Mouse (Mus musculus) kidney, adult 18-20 months (tissue): ENCODE results near the gene Fbxo48.

Experiments
- DNase-seq: peaks from one replicate; pipeline ENCODE4 v3.0.0; 2021

Fbxo48 gene

DNA sequence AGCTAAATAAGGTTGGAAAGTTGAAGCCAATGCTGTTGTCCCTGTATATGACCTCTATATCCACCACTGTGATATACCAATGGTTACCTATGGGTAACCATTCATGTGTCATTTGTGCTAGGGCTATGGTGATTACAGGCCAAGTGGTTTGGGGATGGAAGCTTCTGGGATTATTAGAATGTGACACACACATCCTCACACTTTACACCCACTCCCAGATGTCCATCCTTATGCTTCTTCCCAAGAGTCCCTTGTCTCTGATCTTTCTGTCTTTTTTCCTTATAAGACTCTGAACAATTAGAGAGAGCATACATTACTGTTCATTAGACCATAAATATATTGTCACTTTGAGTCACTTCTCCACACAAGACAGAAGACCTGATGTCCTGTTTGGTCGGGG is 21.9 kb downstream of the Fbxo48 start:
- no peak for DNase-seq

DNA sequence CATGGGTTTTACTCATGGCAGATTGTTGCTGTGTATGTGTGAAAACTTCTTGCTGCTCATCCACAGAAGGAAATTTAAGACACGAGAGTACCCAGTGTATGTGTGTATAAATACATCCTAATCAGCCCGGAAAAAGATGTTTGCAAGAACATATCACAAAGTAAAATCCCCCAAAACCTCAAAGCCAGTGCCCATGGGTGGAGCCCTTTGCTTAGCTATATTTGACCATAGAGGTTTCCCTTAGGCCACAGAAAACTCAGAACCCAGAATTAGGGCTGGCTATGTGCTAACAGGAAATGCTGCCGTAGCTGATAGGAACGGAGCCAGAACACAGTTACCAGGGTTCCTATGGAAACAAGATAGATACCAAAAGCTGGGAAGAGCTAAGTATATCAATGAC is 25.8 kb downstream of the Fbxo48 start:
- DNase-seq = peak; percentile 6

DNA sequence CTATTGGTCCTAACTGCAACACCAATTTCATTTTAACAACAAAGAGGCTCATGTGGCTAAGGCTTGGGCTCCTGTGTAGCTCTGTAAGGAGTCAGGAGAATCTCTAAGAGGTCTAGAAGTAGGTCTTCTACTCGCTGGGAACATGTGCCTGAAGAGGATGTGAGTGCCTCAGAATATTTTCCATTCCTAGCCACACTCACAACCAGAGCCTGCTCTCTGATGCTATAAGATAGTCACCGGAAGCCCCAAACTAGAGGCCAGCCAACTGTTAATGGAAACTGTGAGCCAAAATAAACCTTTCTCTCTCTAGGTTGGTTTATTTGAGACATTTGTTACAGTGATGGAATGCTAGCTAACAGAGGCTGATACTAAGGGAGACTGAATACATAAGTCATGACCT is 26.4 kb downstream of the Fbxo48 start:
- no peak for DNase-seq

DNA sequence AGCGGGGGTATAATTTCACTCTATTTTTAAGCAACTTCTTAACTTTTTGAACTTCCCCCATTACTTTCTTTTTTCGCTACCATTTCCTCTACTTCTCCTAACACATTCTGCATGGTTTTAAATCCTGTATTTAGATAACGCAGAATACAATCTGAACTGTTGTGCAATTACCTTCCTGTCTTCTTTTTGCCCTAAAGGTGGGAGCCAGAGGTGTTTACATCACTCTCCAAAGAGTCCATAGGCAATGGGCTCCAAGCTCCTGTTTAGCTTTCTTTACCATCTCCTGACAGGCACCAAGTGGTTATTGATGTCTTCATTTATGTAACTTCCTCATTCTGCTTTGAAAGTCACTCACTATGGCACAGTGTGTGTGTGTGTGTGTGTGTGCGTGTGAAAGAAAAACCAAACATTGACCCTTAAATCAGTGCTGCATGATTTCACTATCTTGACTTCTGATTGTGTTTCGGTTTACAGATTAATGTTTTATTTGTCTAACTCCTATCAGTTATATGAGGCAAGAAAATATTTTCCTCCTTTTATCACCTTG is 27.1 kb downstream of the Fbxo48 start:
- no peak for DNase-seq

DNA sequence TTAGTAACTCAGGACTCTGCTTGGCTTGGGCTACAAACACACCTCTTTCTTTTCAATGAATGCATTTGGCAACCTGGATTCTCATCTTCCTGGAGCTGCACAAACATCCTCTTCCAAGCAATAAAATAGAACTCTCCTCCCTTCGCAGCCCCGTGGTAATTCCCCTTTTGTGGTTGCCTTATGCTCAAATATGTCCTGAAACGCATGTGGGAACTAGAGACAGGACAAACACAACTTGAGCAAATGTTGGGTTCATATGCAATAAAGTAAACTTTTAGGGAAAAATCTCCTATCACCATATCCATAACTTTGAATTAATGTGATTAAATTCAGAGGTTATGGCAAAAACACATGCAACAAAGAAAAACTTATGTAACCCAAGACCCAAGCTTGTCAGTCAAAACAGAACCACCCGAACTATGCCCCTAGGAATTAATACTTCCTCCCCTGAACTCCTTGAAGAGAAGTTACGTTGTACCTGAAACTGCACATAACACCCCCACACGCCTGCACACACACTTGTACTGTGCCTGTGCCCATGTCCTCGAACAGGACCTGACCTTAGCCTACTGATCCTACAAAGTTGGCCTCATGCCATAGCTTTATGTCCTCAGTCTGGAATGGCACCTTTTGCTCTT is 35.5 kb downstream of the Fbxo48 start:
- DNase-seq = no peak

DNA sequence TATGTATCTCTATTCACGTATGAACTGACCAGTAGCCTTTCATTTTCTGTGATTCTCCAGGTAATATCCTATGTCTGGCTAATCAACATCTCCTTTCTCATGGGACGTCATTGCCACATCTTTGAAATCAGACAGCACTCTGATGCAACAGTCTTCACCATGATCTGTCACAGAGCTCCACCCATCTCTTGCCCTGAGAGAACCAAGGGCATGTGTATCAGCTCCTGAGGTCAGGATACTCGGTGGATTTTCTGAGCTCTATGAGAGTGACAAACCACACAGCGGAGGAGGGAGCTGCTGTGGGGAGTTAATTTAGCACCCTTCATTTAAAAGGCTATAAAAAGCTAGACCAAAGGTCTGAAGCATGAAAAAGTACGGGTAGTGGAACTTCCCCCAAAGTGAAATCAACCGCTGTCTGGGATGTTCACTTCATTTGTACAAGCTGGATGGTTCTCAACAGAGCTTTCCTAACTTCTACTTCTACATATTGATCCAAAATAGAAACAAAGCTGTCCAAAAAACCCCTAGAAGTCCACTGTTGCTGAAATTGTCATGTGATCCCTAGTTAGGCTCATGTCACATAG is 36.7 kb downstream of the Fbxo48 start:
- no peak for DNase-seq

DNA sequence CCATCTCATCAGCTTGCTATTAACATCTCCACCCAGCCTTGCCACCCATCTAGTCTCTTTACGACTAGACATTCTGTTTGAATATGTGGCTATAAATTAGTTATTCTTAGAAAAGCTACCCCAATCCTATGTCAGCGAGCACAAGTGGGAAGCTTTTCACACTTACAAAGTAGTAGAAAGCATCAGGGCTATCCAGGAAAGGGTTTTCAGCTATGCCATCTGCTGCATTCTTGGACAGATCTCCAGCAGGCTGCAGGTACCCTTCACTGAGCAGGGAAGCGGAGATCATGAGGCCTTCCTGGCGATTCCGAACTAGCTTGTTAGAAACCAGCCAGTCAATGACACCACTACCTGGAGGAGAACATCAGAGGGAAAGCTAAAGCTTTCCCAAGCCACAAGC is 38.7 kb downstream of the Fbxo48 start:
- no peak for DNase-seq

DNA sequence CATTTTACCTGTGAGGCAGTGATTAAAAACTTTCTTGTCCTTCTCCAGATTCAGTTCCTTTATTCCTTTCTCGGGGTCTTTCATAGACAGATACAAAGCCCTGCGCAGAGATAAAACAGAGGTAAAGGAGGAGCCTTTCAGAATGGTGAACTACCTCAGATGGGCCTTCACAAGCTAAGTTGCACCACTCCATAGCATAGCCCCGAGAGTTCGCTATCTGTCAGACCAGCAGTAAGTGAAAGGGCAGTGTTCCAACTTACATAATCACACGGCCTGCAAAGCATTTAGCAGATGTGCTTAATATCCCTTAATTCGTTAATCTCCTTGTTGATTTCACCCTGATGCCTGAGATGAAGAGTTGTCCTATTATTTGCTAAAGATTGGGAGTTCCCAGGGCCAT is 41.7 kb downstream of the Fbxo48 start:
- no peak for DNase-seq

DNA sequence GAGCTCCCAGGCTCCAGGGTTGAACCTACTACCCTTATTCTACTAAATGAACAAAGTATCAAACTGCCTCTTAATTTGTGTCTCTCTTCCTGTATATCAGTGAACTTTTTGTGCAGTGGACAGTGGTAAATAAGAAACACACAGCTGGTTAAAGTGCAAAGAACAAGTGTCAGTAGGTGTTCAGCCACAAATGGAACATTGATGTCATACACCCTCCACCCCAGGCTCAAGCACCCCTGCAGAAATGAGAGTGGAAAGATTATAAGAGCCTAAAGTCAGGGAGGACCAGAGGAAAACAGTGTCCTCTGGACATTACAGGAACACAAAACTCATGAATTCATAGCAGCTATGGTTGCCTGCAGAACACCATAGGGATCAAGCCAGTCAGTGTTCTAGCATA is 45.6 kb downstream of the Fbxo48 start:
- no peak for DNase-seq

DNA sequence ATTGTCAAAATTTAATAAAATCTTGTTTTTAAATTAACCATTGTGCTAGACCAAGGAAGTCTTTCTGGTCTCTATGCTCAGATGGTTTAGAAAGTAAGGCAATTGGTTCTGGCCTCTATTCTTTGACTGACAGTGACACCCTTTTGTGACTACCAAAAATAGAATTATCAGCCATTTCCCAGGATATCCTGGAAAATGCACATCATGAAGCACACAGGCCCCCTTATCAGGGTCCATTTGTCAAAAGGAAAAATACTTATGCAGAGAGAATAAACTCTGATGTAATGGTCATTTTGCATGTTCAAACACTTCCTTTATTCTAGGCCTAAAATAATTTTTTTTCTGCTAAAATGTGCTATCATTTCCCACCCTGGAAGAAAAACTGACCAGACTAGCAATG is 46.3 kb downstream of the Fbxo48 start:
- DNase-seq = no peak

DNA sequence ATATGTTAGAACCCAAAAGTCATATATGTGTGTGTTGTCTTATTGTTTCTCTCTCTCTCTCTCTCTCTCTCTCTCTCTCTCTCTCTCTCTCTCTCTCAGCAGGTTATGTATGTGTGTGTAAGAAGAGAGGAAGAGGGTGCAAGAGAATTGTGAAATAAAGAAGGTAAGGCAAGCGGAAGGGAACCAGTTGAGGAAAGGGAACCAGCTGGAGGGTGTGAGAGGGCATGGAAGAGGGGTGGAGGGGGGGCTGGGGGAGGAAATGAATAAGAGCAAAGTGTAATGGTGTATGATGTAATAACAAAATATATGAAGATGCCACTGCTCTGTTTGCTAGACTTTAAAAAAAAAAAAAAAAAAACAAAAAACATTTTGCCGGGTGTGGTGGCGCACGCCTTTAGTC is 48.2 kb downstream of the Fbxo48 start:
- DNase-seq = no peak

DNA sequence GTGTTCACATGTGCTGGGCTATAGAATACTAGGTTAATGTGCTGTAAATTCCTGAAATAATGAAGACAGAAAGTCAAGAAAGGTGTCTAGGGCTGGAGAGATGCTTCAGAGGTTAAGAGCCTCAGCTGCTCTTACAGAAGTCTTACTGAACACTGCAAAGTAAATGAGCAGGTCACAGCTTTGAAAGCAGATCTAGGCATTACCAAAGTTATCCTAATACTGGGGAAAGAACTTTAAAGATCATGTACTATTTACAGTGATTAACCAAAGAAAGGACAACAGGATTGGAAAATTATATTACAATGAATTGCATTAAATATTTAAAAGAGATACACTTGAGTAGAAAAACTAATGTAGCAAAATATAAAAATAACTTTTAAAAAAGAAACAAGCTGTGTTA is 48.8 kb downstream of the Fbxo48 start:
- no peak for DNase-seq

DNA sequence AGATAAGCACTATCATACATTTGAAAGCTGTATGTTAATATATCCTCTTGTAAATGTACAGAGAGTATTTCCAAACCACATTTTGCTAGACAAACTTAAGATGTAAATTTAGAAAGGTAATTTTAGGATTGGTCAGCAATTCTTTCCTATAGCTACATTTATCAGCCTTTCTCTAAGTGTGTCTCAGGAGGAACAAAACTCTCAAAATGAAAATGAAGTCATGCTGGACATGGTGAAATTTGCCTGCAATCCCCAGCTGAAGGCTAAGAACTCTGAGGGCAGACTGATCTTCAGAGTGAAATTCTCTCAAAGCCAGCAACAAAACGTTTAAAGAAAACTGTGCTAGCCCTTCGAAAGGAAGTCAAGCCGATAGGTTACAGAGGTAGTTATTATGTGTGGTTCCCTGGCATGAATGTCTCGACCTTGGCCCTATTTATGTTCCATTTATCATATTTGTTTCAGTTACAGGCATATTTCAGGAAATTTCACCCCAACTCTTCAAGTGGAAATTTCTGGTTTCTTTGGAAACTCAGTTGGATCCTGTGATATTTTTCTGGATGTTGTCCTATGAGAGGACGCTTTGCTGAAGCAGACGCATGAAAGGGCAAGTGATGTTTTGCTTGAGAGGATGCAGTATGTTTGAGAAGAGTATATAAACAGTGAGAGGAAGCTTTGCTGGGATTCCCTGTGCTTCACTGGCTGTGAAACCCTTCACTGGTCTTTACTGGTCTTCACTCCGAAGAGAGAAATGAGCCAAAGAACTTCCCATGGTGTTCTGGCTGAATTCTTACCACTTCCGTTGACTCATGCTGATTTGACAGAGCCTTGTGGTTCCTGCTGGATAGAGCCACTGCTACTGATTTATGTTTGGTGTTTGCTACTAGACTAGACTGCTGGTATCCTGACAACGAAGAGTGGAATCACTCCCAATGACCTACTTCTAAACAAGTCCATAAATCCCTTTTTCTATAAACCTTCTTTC is 49.5 kb downstream of the Fbxo48 start:
- DNase-seq = no peak

DNA sequence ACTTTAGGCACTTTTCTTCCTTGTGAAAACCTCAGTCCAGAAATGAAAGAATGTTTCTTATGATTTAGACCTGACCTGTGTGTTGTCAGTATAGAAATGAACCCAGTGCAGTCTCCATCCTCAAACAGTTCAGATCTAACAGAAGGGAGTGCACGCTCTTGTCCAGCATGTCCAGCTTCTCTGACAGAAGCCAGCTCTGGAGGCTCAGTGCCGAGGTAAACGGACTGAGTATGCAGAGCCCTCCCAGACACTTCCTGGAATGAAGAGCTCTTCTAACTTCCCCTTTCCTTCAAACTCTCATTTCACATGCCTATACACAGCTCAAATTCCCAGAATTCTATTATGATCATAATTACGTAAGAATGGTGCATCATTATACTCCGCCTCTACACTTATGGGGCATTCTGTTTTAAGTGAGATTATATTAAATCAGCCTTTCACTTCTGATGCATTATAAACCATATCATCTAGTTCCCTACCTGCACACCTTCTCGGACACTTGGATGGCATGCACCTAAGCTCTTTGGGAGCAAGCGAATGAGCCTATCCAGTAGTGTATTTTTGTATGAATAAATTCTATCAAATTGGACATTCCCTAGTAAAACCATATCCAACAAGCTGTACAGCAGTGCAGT is 51.7 kb downstream of the Fbxo48 start:
- DNase-seq = no peak

DNA sequence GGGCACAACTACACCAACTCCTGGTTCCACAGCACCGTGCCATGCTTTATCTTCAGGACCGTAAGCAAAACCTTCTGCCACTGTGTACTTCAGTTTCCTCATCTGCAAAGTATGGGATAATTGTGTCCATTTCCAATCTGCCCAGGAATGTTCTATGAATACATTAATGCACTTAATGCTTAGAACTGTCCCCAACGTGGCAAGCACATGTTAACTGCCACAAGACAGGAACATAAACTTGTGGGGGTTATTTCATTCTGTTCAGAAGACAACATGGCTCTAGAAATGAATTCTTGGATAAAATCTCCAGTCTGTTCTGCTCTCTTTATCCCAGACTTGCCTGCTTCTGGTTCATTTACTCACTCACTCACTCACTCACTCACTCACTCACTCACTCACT is 52.6 kb downstream of the Fbxo48 start:
- no peak for DNase-seq
